Mouse (Mus musculus) induced T-regulatory cell, adult 2 months (primary cell): ENCODE measurements around the gene Orc3.
A peak's percentile ranks its signal among the peaks of the same experiment; 100 is the strongest.
"Not testable (repeated sequence)": the region's sequence is repeated elsewhere in the genome, so short reads cannot be mapped to it uniquely, and the experiment has no call there.

Experiments used
- DNase-seq: peaks from one replicate; pipeline ENCODE4 v3.0.0-alpha.2; 2012; ENCODE audit warnings: low read depth

Orc3 gene

GRCm38 (mm10) chr4:34581990-34582389 lies 32.8 kb downstream of the Orc3 start:
- DNase-seq: no peak

- DNase-seq: not testable (repeated sequence)
These were observed 33.3 kb downstream of the Orc3 start for GRCm38 (mm10) chr4:34581489-34581888.

GRCm38 (mm10) chr4:34579215-34579614 lies 35.5 kb downstream of the Orc3 start:
- no peak for DNase-seq

- DNase-seq: peak; percentile 30
These were observed 37.7 kb downstream of the Orc3 start for GRCm38 (mm10) chr4:34577028-34577427.

- DNase-seq: no peak
These were observed 41.9 kb downstream of the Orc3 start for GRCm38 (mm10) chr4:34572876-34573275.

GRCm38 (mm10) chr4:34566226-34566625 lies 48.5 kb downstream of the Orc3 start:
- peak; percentile 25 for DNase-seq

GRCm38 (mm10) chr4:34560971-34561370 lies 53.8 kb downstream of the Orc3 start:
- DNase-seq: peak; percentile 78

- no peak for DNase-seq
These were observed 58.6 kb downstream of the Orc3 start for GRCm38 (mm10) chr4:34556183-34556582.

GRCm38 (mm10) chr4:34555604-34556003 lies 59.1 kb downstream of the Orc3 start:
- no peak for DNase-seq

GRCm38 (mm10) chr4:34554596-34554995 lies 60.1 kb downstream of the Orc3 start:
- no peak for DNase-seq

- no peak for DNase-seq
These were observed 62.8 kb downstream of the Orc3 start for GRCm38 (mm10) chr4:34551966-34552365.

- peak; percentile 70 for DNase-seq
These were observed 63.5 kb downstream of the Orc3 start for GRCm38 (mm10) chr4:34551098-34551809.

GRCm38 (mm10) chr4:34550748-34551097 lies 64.0 kb downstream of the Orc3 start, which contains the start of gene Akirin2:
TSS of gene Akirin2 (plus strand) at chr4:34550937.
- no peak for DNase-seq

- peak; percentile 96 for DNase-seq
These were observed 64.6 kb downstream of the Orc3 start for GRCm38 (mm10) chr4:34549981-34550747.

GRCm38 (mm10) chr4:34529941-34530340 lies 84.8 kb downstream of the Orc3 start:
- DNase-seq: no peak

- DNase-seq: no peak
These were observed 85.4 kb downstream of the Orc3 start for GRCm38 (mm10) chr4:34529379-34529778.

- no peak for DNase-seq
These were observed 86.2 kb downstream of the Orc3 start for GRCm38 (mm10) chr4:34528430-34529100.

- DNase-seq: no peak
These were observed 88.0 kb downstream of the Orc3 start for GRCm38 (mm10) chr4:34526771-34527170.

- DNase-seq: no peak
These were observed 91.2 kb downstream of the Orc3 start for GRCm38 (mm10) chr4:34523586-34523985.

- DNase-seq: no peak
These were observed 91.9 kb downstream of the Orc3 start for GRCm38 (mm10) chr4:34522846-34523245.
